Mouse (Mus musculus) right cerebral cortex, postnatal 10 days (tissue): ENCODE measurements around the gene Uckl1.
A peak's percentile ranks its signal among the peaks of the same experiment; 100 is the strongest.

Experiments used
- DNase-seq, 2 experiments: peaks; one replicate each; pipeline ENCODE4 v3.0.0; 2021; ENCODE audit warnings: low spot score in 2 of 2

Gene Uckl1

GRCm38 (mm10) chr2:181589732-181590105, 5.0 kb upstream of the Uckl1 start:
- peak in 1 of 2 experiments; percentile 38 for DNase-seq

GRCm38 (mm10) chr2:181589011-181589731, 4.5 kb upstream of the Uckl1 start:
- DNase-seq = peak in 1 of 2 experiments; percentile 28

- peak in 1 of 2 experiments; percentile 33 for DNase-seq
These were observed 3.6 kb upstream of the Uckl1 start for GRCm38 (mm10) chr2:181588229-181588780.

GRCm38 (mm10) chr2:181587796-181588195, 3.1 kb upstream of the Uckl1 start:
- DNase-seq = peak in 1 of 2 experiments; percentile 33

GRCm38 (mm10) chr2:181586124-181586523, 1.4 kb upstream of the Uckl1 start:
- peak in 1 of 2 experiments; percentile 33 for DNase-seq

- DNase-seq = no peak
These were observed 814 bp upstream of the Uckl1 start for GRCm38 (mm10) chr2:181585506-181585905.

- no peak for DNase-seq
These were observed 1.0 kb downstream of the Uckl1 start for GRCm38 (mm10) chr2:181583460-181584257.

- DNase-seq = peak in 1 of 2 experiments; percentile 41
These were observed 1.8 kb downstream of the Uckl1 start for GRCm38 (mm10) chr2:181582939-181583338.

GRCm38 (mm10) chr2:181582358-181582757, 2.3 kb downstream of the Uckl1 start:
- DNase-seq = peak in 1 of 2 experiments; percentile 29

GRCm38 (mm10) chr2:181581402-181582120, 3.1 kb downstream of the Uckl1 start:
- peak; percentile 91 for DNase-seq

GRCm38 (mm10) chr2:181581016-181581401, 3.7 kb downstream of the Uckl1 start:
- DNase-seq = peak; percentile 85 to 90

- DNase-seq = peak in 1 of 2 experiments; percentile 15
These were observed 4.4 kb downstream of the Uckl1 start for GRCm38 (mm10) chr2:181580131-181580772.

- peak in 1 of 2 experiments; percentile 7 for DNase-seq
These were observed 5.0 kb downstream of the Uckl1 start for GRCm38 (mm10) chr2:181579681-181580080.

- DNase-seq = peak in 1 of 2 experiments; percentile 19
These were observed 5.7 kb downstream of the Uckl1 start for GRCm38 (mm10) chr2:181578790-181579618.

- DNase-seq = peak in 1 of 2 experiments; percentile 30
These were observed 6.6 kb downstream of the Uckl1 start for GRCm38 (mm10) chr2:181577981-181578581.

GRCm38 (mm10) chr2:181577126-181577525, 7.6 kb downstream of the Uckl1 start:
- DNase-seq = peak in 1 of 2 experiments; percentile 12

GRCm38 (mm10) chr2:181576613-181577012, 8.1 kb downstream of the Uckl1 start:
- peak in 1 of 2 experiments; percentile 10 for DNase-seq

- peak in 1 of 2 experiments; percentile 12 for DNase-seq
These were observed 9.7 kb downstream of the Uckl1 start for GRCm38 (mm10) chr2:181574921-181575545.

GRCm38 (mm10) chr2:181573961-181574360, 10.7 kb downstream of the Uckl1 start:
- DNase-seq = no peak
